Mouse (Mus musculus) embryonic fibroblast, embryonic 13.5 days (primary cell): Measurements from ENCODE around the gene Ttll5.

Experiments used
- CTCF ChIP-seq: IDR thresholded peaks from 2 replicates; pipeline ENCODE4 v1.5.1; 2011; ENCODE audit warnings: mild to moderate bottlenecking, control low read depth, low read length, moderate library complexity, borderline replicate concordance; ENCODE audit not compliant: insufficient read depth
- POLR2A ChIP-seq: IDR thresholded peaks from 2 replicates; pipeline ENCODE4 v1.6.1; 2011; ENCODE audit warnings: low read depth, mild to moderate bottlenecking, control low read depth, low read length, moderate library complexity

DNA sequence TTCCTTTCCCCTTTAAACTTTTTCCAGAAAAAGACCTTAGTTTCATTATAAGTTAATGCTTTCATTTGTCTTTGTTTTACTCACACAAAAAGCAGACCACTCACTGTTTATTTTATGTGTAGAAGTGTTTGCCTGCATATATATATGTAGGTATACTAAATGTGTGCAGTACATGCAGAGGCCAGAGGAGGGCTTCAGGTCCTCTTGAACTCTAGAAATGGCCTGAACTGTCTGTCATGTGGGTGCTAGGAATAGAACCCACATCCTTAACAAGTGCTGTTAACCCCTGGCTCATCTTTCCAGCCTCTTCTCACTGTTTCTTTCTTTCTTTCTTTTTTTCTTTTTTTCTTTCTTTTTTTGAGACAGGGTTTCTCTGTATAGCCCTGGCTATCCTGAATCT lies 42.7 kb downstream of the Ttll5 start:
- TF ChIP-seq CTCF: no peak
- no peak for TF ChIP-seq POLR2A
